Mouse (Mus musculus) embryonic facial prominence, embryonic 12.5 days (tissue): Measurements from ENCODE around the gene Tiam1. TPM values are rescaled to one million over a fixed set of nuclear protein-coding genes. Genes with fewer than 3 reads are reported as not detected.

Source experiments
- ATAC-seq: fragments of 200-750 bp; cut with Nextera tagmentation; 2 replicates; pipeline ENCODE4 v1.8.0; 2017; ENCODE audit not compliant: insufficient number of reproducible peaks, insufficient read depth, low FRiP score, low TSS enrichment
- H3K27ac ChIP-seq: fragments of 300-500 bp; sonication (generic); 2 replicates; pipeline ENCODE4 v1.5.1; 2016; ENCODE audit warnings: mild to moderate bottlenecking
- H3K27me3 ChIP-seq: fragments of 300-500 bp; sonication (generic); 2 replicates; pipeline ENCODE4 v1.6.1; 2016; ENCODE audit warnings: mild to moderate bottlenecking, moderate library complexity
- H3K36me3 ChIP-seq: fragments of 300-500 bp; sonication (generic); 2 replicates; pipeline ENCODE4 v1.6.1; 2016; ENCODE audit warnings: mild to moderate bottlenecking
- H3K4me1 ChIP-seq: fragments of 300-500 bp; sonication (generic); 2 replicates; pipeline ENCODE4 v1.6.1; 2016
- H3K4me2 ChIP-seq: fragments of 300-500 bp; sonication (generic); replicated peaks from 2 replicates; pipeline ENCODE4 v1.6.1; 2016; ENCODE audit warnings: mild to moderate bottlenecking, moderate library complexity
- H3K4me3 ChIP-seq: fragments of 300-500 bp; sonication (generic); 2 replicates; pipeline ENCODE4 v1.5.1; 2016; ENCODE audit warnings: mild to moderate bottlenecking
- H3K9ac ChIP-seq: fragments of 300-500 bp; sonication (generic); 2 replicates; pipeline ENCODE4 v1.6.1; 2016; ENCODE audit warnings: mild to moderate bottlenecking, moderate library complexity
- H3K9me3 ChIP-seq: fragments of 300-500 bp; sonication (generic); 2 replicates; pipeline ENCODE4 v1.6.1; 2016; ENCODE audit warnings: mild to moderate bottlenecking, moderate library complexity
- WGBS: fragments of 180-500 bp; shearing (Covaris S2); methylation state at CpG from one replicate; pipeline ENCODE4 v1.1.7; 2016; 5-methylcytosine and 5-hydroxymethylcytosine counted together
- polyA plus RNA-seq: library from polyadenylated mRNA; unstranded; fragments of >200 nt; fragmentation: Nextera tagmentation; extraction: Ambion mirVana; gene quantifications from 2 replicates; pipeline ENCODE4 v1.2.1, GENCODE M21; 2016

The Tiam1 gene
- polyA plus RNA-seq, 1 experiment from 2014 or later: 39.1 TPM

GRCm38 (mm10) chr16:90102596-90102995 lies 41.0 kb downstream of the Tiam1 start:
- 81% methylated on average over 7 of the region's 7 CpGs for WGBS
- H3K9me3 ChIP-seq: no peaks in the 10 kb centered on the region
- no peak overlapping the region for H3K9ac ChIP-seq
- no peaks in the 10 kb centered on the region for H3K27me3 ChIP-seq
- H3K27ac ChIP-seq: no peak overlapping the region
- no peak for ATAC-seq
- H3K36me3 ChIP-seq: no peaks in the 10 kb centered on the region; the same call in 1 of the 2 replicates
- H3K4me1 ChIP-seq: peaks cover 24% of the 10 kb centered on the region
- H3K4me2 ChIP-seq: no peak overlapping the region
- no peak overlapping the region for H3K4me3 ChIP-seq

- H3K27ac ChIP-seq: 0 out of 2 replicates have a peak overlapping the region, but pooled peaks have one; percentile 17
- H3K36me3 ChIP-seq: no peaks in the 10 kb centered on the region; the same call in 1 of the 2 replicates
- H3K27me3 ChIP-seq: no peaks in the 10 kb centered on the region
- no peak overlapping the region for H3K4me3 ChIP-seq
- H3K4me2 ChIP-seq: no peak overlapping the region
- no peak for ATAC-seq
- H3K9ac ChIP-seq: no peak overlapping the region
- H3K9me3 ChIP-seq: no peaks in the 10 kb centered on the region
- peaks cover 39% of the 10 kb centered on the region for H3K4me1 ChIP-seq
- WGBS: 71% methylated on average over 11 of the region's 11 CpGs
Measured at GRCm38 (mm10) chr16:90098191-90098605, 45.4 kb downstream of the Tiam1 start.

- Histone ChIP-seq H3K36me3 (no peaks in the 10 kb centered on the region; the same call in 1 of the 2 replicates), H3K4me2 (no peak overlapping the region), H3K4me1 (peaks cover 39% of the 10 kb centered on the region), H3K9ac (no peak overlapping the region), H3K4me3 (no peak overlapping the region), H3K9me3 (no peaks in the 10 kb centered on the region), H3K27me3 (no peaks in the 10 kb centered on the region), H3K27ac (no peak overlapping the region)
- 94% methylated on average over 3 of the region's 3 CpGs for WGBS
- ATAC-seq: no peak
Measured at GRCm38 (mm10) chr16:90097769-90098168, 45.8 kb downstream of the Tiam1 start.

- no peak for ATAC-seq
- Histone ChIP-seq H3K36me3 (no peaks in the 10 kb centered on the region; the same call in 1 of the 2 replicates), H3K27me3 (no peaks in the 10 kb centered on the region), H3K4me3 (no peak overlapping the region), H3K9ac (no peak overlapping the region), H3K4me2 (no peak overlapping the region), H3K9me3 (no peaks in the 10 kb centered on the region), H3K27ac (no peak overlapping the region), H3K4me1 (peaks cover 46% of the 10 kb centered on the region)
- 68% methylated on average over 5 of the region's 5 CpGs for WGBS
Measured at GRCm38 (mm10) chr16:90096011-90096410, 47.6 kb downstream of the Tiam1 start.

GRCm38 (mm10) chr16:90093015-90093414 lies 50.6 kb downstream of the Tiam1 start:
- no peak for ATAC-seq
- no peak overlapping the region for H3K4me2 ChIP-seq
- no peak overlapping the region for H3K4me3 ChIP-seq
- 80% methylated on average over 9 of the region's 9 CpGs for WGBS
- no peaks in the 10 kb centered on the region for H3K27me3 ChIP-seq
- H3K36me3 ChIP-seq: no peaks in the 10 kb centered on the region
- H3K4me1 ChIP-seq: peaks cover 33% of the 10 kb centered on the region
- H3K9ac ChIP-seq: no peak overlapping the region
- H3K9me3 ChIP-seq: no peaks in the 10 kb centered on the region
- no peak overlapping the region for H3K27ac ChIP-seq

- Histone ChIP-seq H3K27me3 (no peaks in the 10 kb centered on the region), H3K4me3 (no peak overlapping the region), H3K4me2 (no peak overlapping the region), H3K9me3 (no peaks in the 10 kb centered on the region), H3K36me3 (no peaks in the 10 kb centered on the region), H3K4me1 (peaks cover 33% of the 10 kb centered on the region), H3K27ac (no peak overlapping the region), H3K9ac (no peak overlapping the region)
- 80% methylated on average over 1 of the region's 1 CpGs for WGBS
- ATAC-seq: no peak
Measured at GRCm38 (mm10) chr16:90091906-90092305, 51.7 kb downstream of the Tiam1 start.

GRCm38 (mm10) chr16:90091112-90091720 lies 52.4 kb downstream of the Tiam1 start:
- no peak overlapping the region for H3K4me2 ChIP-seq
- no peak overlapping the region for H3K4me3 ChIP-seq
- no peaks in the 10 kb centered on the region for H3K36me3 ChIP-seq
- no peak overlapping the region for H3K27ac ChIP-seq
- H3K27me3 ChIP-seq: no peaks in the 10 kb centered on the region
- H3K9ac ChIP-seq: no peak overlapping the region
- 68% methylated on average over 11 of the region's 11 CpGs for WGBS
- no peaks in the 10 kb centered on the region for H3K9me3 ChIP-seq
- no peak for ATAC-seq
- peaks cover 33% of the 10 kb centered on the region for H3K4me1 ChIP-seq

- Histone ChIP-seq H3K4me1 (peaks cover 31% of the 10 kb centered on the region), H3K27me3 (no peaks in the 10 kb centered on the region), H3K9ac (no peak overlapping the region), H3K9me3 (no peaks in the 10 kb centered on the region), H3K27ac (no peak overlapping the region), H3K4me3 (no peak overlapping the region), H3K4me2 (no peak overlapping the region), H3K36me3 (no peaks in the 10 kb centered on the region)
- ATAC-seq: no peak
- 94% methylated on average over 13 of the region's 13 CpGs for WGBS
Measured at GRCm38 (mm10) chr16:90090368-90090767, 53.2 kb downstream of the Tiam1 start.

GRCm38 (mm10) chr16:90087256-90087655 lies 56.3 kb downstream of the Tiam1 start:
- Histone ChIP-seq H3K4me3 (no peak overlapping the region), H3K4me2 (no peak overlapping the region), H3K36me3 (no peaks in the 10 kb centered on the region), H3K4me1 (peaks cover 21% of the 10 kb centered on the region), H3K9me3 (no peaks in the 10 kb centered on the region), H3K27ac (no peak overlapping the region), H3K27me3 (no peaks in the 10 kb centered on the region), H3K9ac (no peak overlapping the region)
- ATAC-seq: no peak
- WGBS: 89% methylated on average over 5 of the region's 5 CpGs

- Histone ChIP-seq H3K9me3 (no peaks in the 10 kb centered on the region), H3K4me2 (no peak overlapping the region), H3K4me3 (no peak overlapping the region), H3K36me3 (no peaks in the 10 kb centered on the region), H3K9ac (no peak overlapping the region), H3K27ac (no peak overlapping the region), H3K27me3 (no peaks in the 10 kb centered on the region), H3K4me1 (peaks cover 17% of the 10 kb centered on the region)
- no peak for ATAC-seq
- 83% methylated on average over 6 of the region's 6 CpGs for WGBS
Measured at GRCm38 (mm10) chr16:90086111-90086510, 57.5 kb downstream of the Tiam1 start.

- Histone ChIP-seq H3K4me3 (no peak overlapping the region), H3K27ac (no peak overlapping the region), H3K9ac (no peak overlapping the region), H3K4me1 (peaks cover 20% of the 10 kb centered on the region), H3K27me3 (no peaks in the 10 kb centered on the region), H3K9me3 (no peaks in the 10 kb centered on the region), H3K36me3 (no peaks in the 10 kb centered on the region), H3K4me2 (no peak overlapping the region)
- 92% methylated on average over 14 of the region's 14 CpGs for WGBS
- ATAC-seq: no peak
Measured at GRCm38 (mm10) chr16:90085580-90085979, 58.0 kb downstream of the Tiam1 start.

GRCm38 (mm10) chr16:90081125-90081524 lies 62.4 kb downstream of the Tiam1 start:
- Histone ChIP-seq H3K4me1 (peaks cover 20% of the 10 kb centered on the region), H3K27me3 (no peaks in the 10 kb centered on the region), H3K9ac (no peak overlapping the region), H3K4me3 (no peak overlapping the region), H3K36me3 (no peaks in the 10 kb centered on the region), H3K9me3 (no peaks in the 10 kb centered on the region), H3K4me2 (no peak overlapping the region), H3K27ac (no peak overlapping the region)
- 83% methylated on average over 1 of the region's 1 CpGs for WGBS
- no peak for ATAC-seq
